Mouse (Mus musculus): ENCODE results near the gene Olfr870.

The Olfr870 gene

GRCm38 (mm10) chr9:20173957-20174356 lies at the start of gene Olfr870:
Gene Olfr870 (minus strand): TSS chr9:20174057.
- DNase-seq (ENCODE audit: extremely low read depth, low read depth) = no peak

GRCm38 (mm10) chr9:20211907-20212306 lies 38.0 kb upstream of the Olfr870 start, which contains the start of gene Olfr871:
Gene Olfr871 (plus strand): TSS chr9:20212207.
- no peak for DNase-seq (ENCODE audit: extremely low read depth, low read depth)

- DNase-seq (ENCODE audit: extremely low read depth, low read depth) = no peak
These were observed 37.6 kb upstream of the Olfr870 start for GRCm38 (mm10) chr9:20211477-20211876.

- no peak for DNase-seq (ENCODE audit: extremely low read depth, low read depth)
These were observed 37.0 kb upstream of the Olfr870 start for GRCm38 (mm10) chr9:20210812-20211211.

- DNase-seq (ENCODE audit: extremely low read depth, low read depth) = peak; percentile 24
These were observed 29.6 kb upstream of the Olfr870 start for GRCm38 (mm10) chr9:20203413-20203984.

GRCm38 (mm10) chr9:20202131-20202530 lies 28.3 kb upstream of the Olfr870 start:
- DNase-seq (ENCODE audit: extremely low read depth, low read depth) = no peak

- no peak for DNase-seq (ENCODE audit: extremely low read depth, low read depth)
These were observed 5.6 kb upstream of the Olfr870 start for GRCm38 (mm10) chr9:20179463-20179862.

GRCm38 (mm10) chr9:20149706-20150105 lies 24.2 kb downstream of the Olfr870 start:
- no peak for DNase-seq (ENCODE audit: extremely low read depth, low read depth)

GRCm38 (mm10) chr9:20128709-20129108 lies 45.1 kb downstream of the Olfr870 start, which contains the start of gene Olfr869:
Gene Olfr869 (plus strand): TSS chr9:20129009.
- DNase-seq (ENCODE audit: extremely low read depth, low read depth) = no peak
